Mouse (Mus musculus): Measurements from ENCODE around the gene Dyrk1a.

- no peak for TF ChIP-seq CTCF (IDR thresholded peaks at IDR 0.05; ENCODE audit: control insufficient read depth, insufficient read depth, low read length)
- no peak for TF ChIP-seq POLR2A (IDR thresholded peaks at IDR 0.05; ENCODE audit: borderline replicate concordance, control insufficient read depth, low read depth, low read length)
Measured at GRCm38 (mm10) chr16:94602730-94603129, 32.9 kb downstream of the Dyrk1a start.
